Mouse (Mus musculus): ENCODE results near the gene Rab26. TPM values are rescaled to one million over a fixed set of nuclear protein-coding genes. Genes with fewer than 3 reads are reported as not detected.

Gene Rab26
- polyA plus RNA-seq, 1 experiment from 2014 or later, result 1.4 TPM

GRCm38 (mm10) chr17:24530361-24531050 is 3.5 kb downstream of the Rab26 start:
- peaks cover 3% of the 10 kb centered on the region for H3K36me3 ChIP-seq (replicated peaks; ENCODE audit: control insufficient read depth, insufficient read depth, low read depth, low read length)
- H3K4me3 ChIP-seq (ENCODE audit: low read depth, low read length), result no peak overlapping the region
- H3K9me3 ChIP-seq (replicated peaks; ENCODE audit: control insufficient read depth, low read length), result no peaks in the 10 kb centered on the region
- DNase-seq (ENCODE audit: low spot score) (no peak), ATAC-seq (replicated peaks; ENCODE audit: insufficient number of reproducible peaks, low FRiP score, low TSS enrichment, low read depth) (no peak)
- 0 out of 2 replicates have a peak overlapping the region, but pooled peaks have one; percentile 28 for H3K27ac ChIP-seq (replicated peaks; ENCODE audit: low read depth, low read length)
- no peak overlapping the region; the same call in 1 of the 2 replicates for H3K9ac ChIP-seq (replicated peaks; ENCODE audit: low read length)
- 32% methylated on average over 8 of the region's 8 CpGs for WGBS
- H3K4me1 ChIP-seq (ENCODE audit: control insufficient read depth, insufficient read depth, low read length), result peaks cover 11% of the 10 kb centered on the region
- H3K4me2 ChIP-seq (ENCODE audit: low read depth, low read length), result peak overlapping the region; percentile 7
- no peaks in the 10 kb centered on the region for H3K27me3 ChIP-seq (ENCODE audit: control insufficient read depth, insufficient read depth, low read length)

- no peaks in the 10 kb centered on the region for H3K9me3 ChIP-seq (replicated peaks; ENCODE audit: control insufficient read depth, low read length)
- peak overlapping the region; percentile 58 for H3K4me3 ChIP-seq (ENCODE audit: low read depth, low read length)
- ATAC-seq (replicated peaks; ENCODE audit: insufficient number of reproducible peaks, low FRiP score, low TSS enrichment, low read depth), result no peak
- WGBS, result 19% methylated on average over 5 of the region's 5 CpGs
- 0 out of 2 replicates have a peak overlapping the region, but pooled peaks have one; percentile 4 for H3K27ac ChIP-seq (replicated peaks; ENCODE audit: low read depth, low read length)
- peak overlapping the region; percentile 81 for H3K9ac ChIP-seq (replicated peaks; ENCODE audit: low read length)
- no peaks in the 10 kb centered on the region for H3K27me3 ChIP-seq (ENCODE audit: control insufficient read depth, insufficient read depth, low read length)
- no peak for DNase-seq (ENCODE audit: low spot score)
- H3K4me1 ChIP-seq (ENCODE audit: control insufficient read depth, insufficient read depth, low read length), result peaks cover 11% of the 10 kb centered on the region
- H3K36me3 ChIP-seq (replicated peaks; ENCODE audit: control insufficient read depth, insufficient read depth, low read depth, low read length), result peaks cover 3% of the 10 kb centered on the region
- H3K4me2 ChIP-seq (ENCODE audit: low read depth, low read length), result peak overlapping the region; percentile 51
Measured at GRCm38 (mm10) chr17:24529883-24530282, 4.1 kb downstream of the Rab26 start.

DNA sequence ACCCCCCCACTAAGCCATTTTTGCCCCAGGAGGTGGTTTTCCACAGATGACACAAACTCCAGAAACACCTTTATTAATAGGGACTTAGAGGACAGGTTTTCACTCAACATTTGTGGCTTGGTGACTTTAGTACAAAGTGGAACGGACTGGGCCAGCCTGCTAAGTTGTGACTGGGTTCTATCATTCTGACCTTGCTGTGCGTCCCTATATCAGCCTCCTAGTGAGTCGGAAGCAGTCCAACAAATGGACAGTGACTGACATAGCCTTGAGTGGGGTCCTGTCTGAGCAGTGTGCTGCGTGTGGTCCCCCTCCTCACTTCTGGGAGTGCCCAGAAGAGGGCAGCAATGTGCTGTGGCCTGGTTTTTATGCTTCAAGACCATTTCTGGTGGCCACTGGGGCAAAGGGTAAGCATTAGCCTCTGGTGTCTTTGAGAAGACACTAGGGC is 5.0 kb downstream of the Rab26 start:
- Histone ChIP-seq H3K4me1 (ENCODE audit: control insufficient read depth, insufficient read depth, low read length) (peaks cover 11% of the 10 kb centered on the region), H3K27me3 (ENCODE audit: control insufficient read depth, insufficient read depth, low read length) (no peaks in the 10 kb centered on the region), H3K36me3 (replicated peaks; ENCODE audit: control insufficient read depth, insufficient read depth, low read depth, low read length) (peaks cover 3% of the 10 kb centered on the region), H3K27ac (replicated peaks; ENCODE audit: low read depth, low read length) (no peak overlapping the region), H3K9me3 (replicated peaks; ENCODE audit: control insufficient read depth, low read length) (no peaks in the 10 kb centered on the region), H3K9ac (replicated peaks; ENCODE audit: low read length) (peak overlapping the region; percentile 81), H3K4me2 (ENCODE audit: low read depth, low read length) (peak overlapping the region; percentile 51), H3K4me3 (ENCODE audit: low read depth, low read length) (peak overlapping the region; percentile 58)
- no peak for ATAC-seq (replicated peaks; ENCODE audit: insufficient number of reproducible peaks, low FRiP score, low TSS enrichment, low read depth)
- WGBS, result 0% methylated on average over 4 of the region's 4 CpGs
- DNase-seq (ENCODE audit: low spot score), result peak; percentile 80

DNA sequence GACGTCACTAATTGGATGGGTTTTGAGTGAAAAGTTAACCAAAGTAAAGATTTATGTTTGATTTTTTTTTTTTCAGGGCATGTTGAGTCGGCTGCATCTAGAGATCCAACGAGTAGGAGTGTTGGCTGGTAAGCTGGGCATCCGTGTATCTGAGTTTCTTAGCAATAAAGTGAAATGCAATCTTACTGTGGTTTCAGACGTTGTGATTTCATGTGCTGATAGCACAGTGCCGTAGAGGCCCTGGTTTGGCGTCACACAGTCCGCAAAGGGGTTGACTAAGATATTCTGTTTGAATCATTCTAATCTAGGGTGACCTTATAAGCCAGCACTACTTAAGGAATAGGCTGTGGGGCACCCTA is 5.5 kb downstream of the Rab26 start:
- WGBS, result under 1% methylated on average over 8 of the region's 8 CpGs
- Histone ChIP-seq H3K4me2 (ENCODE audit: low read depth, low read length) (peak overlapping the region; percentile 51), H3K27me3 (ENCODE audit: control insufficient read depth, insufficient read depth, low read length) (no peaks in the 10 kb centered on the region), H3K9ac (replicated peaks; ENCODE audit: low read length) (peak overlapping the region; percentile 81), H3K36me3 (replicated peaks; ENCODE audit: control insufficient read depth, insufficient read depth, low read depth, low read length) (peaks cover 3% of the 10 kb centered on the region), H3K4me1 (ENCODE audit: control insufficient read depth, insufficient read depth, low read length) (peaks cover 11% of the 10 kb centered on the region), H3K27ac (replicated peaks; ENCODE audit: low read depth, low read length) (peak overlapping the region; percentile 57), H3K4me3 (ENCODE audit: low read depth, low read length) (peak overlapping the region; percentile 58), H3K9me3 (replicated peaks; ENCODE audit: control insufficient read depth, low read length) (no peaks in the 10 kb centered on the region)
- DNase-seq (ENCODE audit: low spot score), result no peak
- no peak for ATAC-seq (replicated peaks; ENCODE audit: insufficient number of reproducible peaks, low FRiP score, low TSS enrichment, low read depth)

- Histone ChIP-seq H3K9me3 (replicated peaks; ENCODE audit: control insufficient read depth, low read length) (no peaks in the 10 kb centered on the region), H3K36me3 (replicated peaks; ENCODE audit: control insufficient read depth, insufficient read depth, low read depth, low read length) (peaks cover 3% of the 10 kb centered on the region), H3K27ac (replicated peaks; ENCODE audit: low read depth, low read length) (peak within 1 kb of the TSS; percentile 57), H3K4me2 (ENCODE audit: low read depth, low read length) (peak within 1 kb of the TSS; percentile 55), H3K4me1 (ENCODE audit: control insufficient read depth, insufficient read depth, low read length) (peaks cover 7% of the 10 kb centered on the region), H3K9ac (replicated peaks; ENCODE audit: low read length) (peak within 1 kb of the TSS; percentile 81), H3K27me3 (ENCODE audit: control insufficient read depth, insufficient read depth, low read length) (no peaks in the 10 kb centered on the region), H3K4me3 (ENCODE audit: low read depth, low read length) (peak within 1 kb of the TSS; percentile 58)
- DNase-seq (ENCODE audit: low spot score) (peak; percentile 99), ATAC-seq (replicated peaks; ENCODE audit: insufficient number of reproducible peaks, low FRiP score, low TSS enrichment, low read depth) (peak; percentile 97)
- under 1% methylated on average over 40 of the region's 40 CpGs for WGBS
Measured at GRCm38 (mm10) chr17:24527723-24528559, 6.1 kb downstream of the Rab26 start, which contains the start of gene Traf7. Gene Traf7 (minus strand): TSS chr17:24527938.

GRCm38 (mm10) chr17:24527315-24527714 is 6.7 kb downstream of the Rab26 start:
- Histone ChIP-seq H3K36me3 (replicated peaks; ENCODE audit: control insufficient read depth, insufficient read depth, low read depth, low read length) (peaks cover 3% of the 10 kb centered on the region), H3K27ac (replicated peaks; ENCODE audit: low read depth, low read length) (peak overlapping the region; percentile 30), H3K27me3 (ENCODE audit: control insufficient read depth, insufficient read depth, low read length) (no peaks in the 10 kb centered on the region), H3K9me3 (replicated peaks; ENCODE audit: control insufficient read depth, low read length) (no peaks in the 10 kb centered on the region), H3K4me3 (ENCODE audit: low read depth, low read length) (peak overlapping the region; percentile 57), H3K4me1 (ENCODE audit: control insufficient read depth, insufficient read depth, low read length) (peaks cover 7% of the 10 kb centered on the region), H3K9ac (replicated peaks; ENCODE audit: low read length) (peak overlapping the region; percentile 80), H3K4me2 (ENCODE audit: low read depth, low read length) (peak overlapping the region; percentile 55)
- under 1% methylated on average over 19 of the region's 19 CpGs for WGBS
- ATAC-seq (replicated peaks; ENCODE audit: insufficient number of reproducible peaks, low FRiP score, low TSS enrichment, low read depth) (no peak), DNase-seq (ENCODE audit: low spot score) (peak; percentile 44)

GRCm38 (mm10) chr17:24524734-24525133 is 9.3 kb downstream of the Rab26 start:
- no peak for ATAC-seq (replicated peaks; ENCODE audit: insufficient number of reproducible peaks, low FRiP score, low TSS enrichment, low read depth)
- Histone ChIP-seq H3K36me3 (replicated peaks; ENCODE audit: control insufficient read depth, insufficient read depth, low read depth, low read length) (peaks cover under 1% of the 10 kb centered on the region), H3K9me3 (replicated peaks; ENCODE audit: control insufficient read depth, low read length) (no peaks in the 10 kb centered on the region), H3K4me1 (ENCODE audit: control insufficient read depth, insufficient read depth, low read length) (peaks cover under 1% of the 10 kb centered on the region), H3K27me3 (ENCODE audit: control insufficient read depth, insufficient read depth, low read length) (no peaks in the 10 kb centered on the region), H3K9ac (replicated peaks; ENCODE audit: low read length) (no peak overlapping the region), H3K27ac (replicated peaks; ENCODE audit: low read depth, low read length) (no peak overlapping the region), H3K4me2 (ENCODE audit: low read depth, low read length) (no peak overlapping the region), H3K4me3 (ENCODE audit: low read depth, low read length) (no peak overlapping the region)
- WGBS, result 92% methylated on average over 2 of the region's 2 CpGs
- DNase-seq (ENCODE audit: low spot score), result no peak

GRCm38 (mm10) chr17:24520450-24520849 is 13.6 kb downstream of the Rab26 start:
- no peak overlapping the region for H3K9ac ChIP-seq (replicated peaks; ENCODE audit: low read length)
- ATAC-seq (replicated peaks; ENCODE audit: insufficient number of reproducible peaks, low FRiP score, low TSS enrichment, low read depth), result no peak
- H3K4me2 ChIP-seq (ENCODE audit: low read depth, low read length), result no peak overlapping the region
- no peak for DNase-seq (ENCODE audit: low spot score)
- no peaks in the 10 kb centered on the region; the same call in 1 of the 2 replicates for H3K36me3 ChIP-seq (replicated peaks; ENCODE audit: control insufficient read depth, insufficient read depth, low read depth, low read length)
- 89% methylated on average over 4 of the region's 4 CpGs for WGBS
- H3K9me3 ChIP-seq (replicated peaks; ENCODE audit: control insufficient read depth, low read length), result no peaks in the 10 kb centered on the region
- H3K4me3 ChIP-seq (ENCODE audit: low read depth, low read length), result no peak overlapping the region
- no peak overlapping the region for H3K27ac ChIP-seq (replicated peaks; ENCODE audit: low read depth, low read length)
- H3K27me3 ChIP-seq (ENCODE audit: control insufficient read depth, insufficient read depth, low read length), result no peaks in the 10 kb centered on the region
- H3K4me1 ChIP-seq (ENCODE audit: control insufficient read depth, insufficient read depth, low read length), result no peaks in the 10 kb centered on the region

Data from embryonic facial prominence, embryonic 11.5 days (tissue).